Mouse (Mus musculus) olfactory bulb, adult 2 months (tissue): ENCODE data around the gene Zfp131.

Experiments used
- CTCF ChIP-seq: fragments of 200-500 bp; IDR thresholded peaks from 2 replicates; pipeline ENCODE4 v1.5.1; 2012; ENCODE audit warnings: low read depth, mild to moderate bottlenecking, low read length, moderate library complexity; ENCODE audit not compliant: insufficient read depth
- POLR2A ChIP-seq: fragments of 200-500 bp; IDR thresholded peaks from 2 replicates; pipeline ENCODE4 v1.6.1; 2012; ENCODE audit warnings: mild to moderate bottlenecking, low read depth, low read length, moderate library complexity; ENCODE audit not compliant: insufficient read depth

- TF ChIP-seq CTCF (no peak), POLR2A (no peak)
Observed at GRCm38 (mm10) chr13:119817579-119818206, 27.0 kb upstream of the Zfp131 start.
